Mouse (Mus musculus): Measurements from ENCODE around the gene Atp2b4. TPM values are rescaled to one million over a fixed set of nuclear protein-coding genes. Genes with fewer than 3 reads are reported as not detected.

Atp2b4 gene
- total and polyA plus RNA-seq, 3 experiments, result 18.8 to 21.1 TPM; not detected in 1

DNA sequence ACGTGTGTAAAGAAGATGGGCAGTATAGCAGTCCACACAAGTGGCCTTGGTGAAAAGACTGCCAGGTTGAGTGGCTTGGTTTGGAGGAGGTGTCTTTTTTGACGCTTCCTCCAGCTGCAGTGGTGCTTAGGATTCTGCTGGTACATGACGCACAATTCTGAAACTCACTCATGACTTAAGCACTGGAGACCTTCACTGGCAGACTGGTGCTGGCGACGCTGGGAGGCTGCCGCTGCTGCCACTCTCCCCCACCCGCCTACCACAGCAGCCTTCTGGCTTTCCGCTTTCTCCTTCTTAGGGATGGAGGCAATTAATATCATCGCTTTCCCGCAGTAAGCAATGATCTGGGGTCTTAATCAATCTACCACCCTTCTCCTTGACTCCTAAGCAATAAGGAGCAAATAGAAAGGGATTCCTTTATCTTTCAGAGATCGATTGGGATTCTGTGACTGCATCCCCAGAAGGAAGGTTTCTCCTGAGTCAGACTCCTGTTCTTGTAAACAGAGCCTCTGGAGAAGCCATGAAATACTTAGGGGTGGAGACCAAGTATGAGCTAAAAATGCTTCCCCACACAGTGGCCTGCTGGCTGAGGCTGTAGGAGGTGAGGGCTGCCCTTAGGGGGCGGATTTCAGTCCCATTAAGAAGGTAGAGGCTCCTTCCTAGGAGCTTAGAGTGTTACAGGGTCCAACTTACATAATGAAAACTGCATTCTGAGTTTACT is 88.4 kb downstream of the Atp2b4 start:
- Histone ChIP-seq H3K27me3 (ENCODE audit: control insufficient read depth in 1 of 2, insufficient read depth in 2 of 2, low read length in 2 of 2) (no peaks in the 10 kb centered on the region), H3K27ac (ENCODE audit: control insufficient read depth, low read depth, low read length) (no peak overlapping the region), H3K4me3 (ENCODE audit: control insufficient read depth in 1 of 2, insufficient read depth in 1 of 2, low read depth in 2 of 2, low read length in 2 of 2) (no peak overlapping the region), H3K79me2 (ENCODE audit: control insufficient read depth, insufficient read depth, low read length, poor library complexity) (no peaks in the 10 kb centered on the region), H3K36me3 (ENCODE audit: control insufficient read depth in 1 of 2, insufficient read depth in 2 of 2, low read length in 2 of 2) (peaks cover 2 to 7% of the 10 kb centered on the region in 2 experiments; a peak in 3 of 4 replicates), H3K9me3 (replicated peaks; ENCODE audit: insufficient read depth, low read length) (no peaks in the 10 kb centered on the region), H3K9ac (ENCODE audit: control insufficient read depth, low read depth, low read length, poor library complexity, severe bottlenecking) (no peak overlapping the region), H3K4me1 (ENCODE audit: control insufficient read depth in 1 of 2, insufficient read depth in 2 of 2, low read length in 2 of 2) (peaks cover 3 to 8% of the 10 kb centered on the region in 2 experiments)
- DNase-seq (ENCODE audit: low read depth, low spot score), result no peak
- TF ChIP-seq ZKSCAN1 (IDR thresholded peaks at IDR 0.05; ENCODE audit: low read depth, low read length) (no peak), MAFK (IDR thresholded peaks at IDR 0.05; ENCODE audit: borderline replicate concordance, low read depth, low read length) (no peak), ETS1 (IDR thresholded peaks at IDR 0.05; ENCODE audit: low read depth, low read length) (no peak), MYB (IDR thresholded peaks at IDR 0.05; ENCODE audit: low read depth, low read length) (no peak), MEF2A (IDR thresholded peaks at IDR 0.05; ENCODE audit: extremely low read depth, insufficient replicate concordance, low read depth, low read length, poor library complexity, severe bottlenecking) (no peak), E2F4 (IDR thresholded peaks at IDR 0.05; ENCODE audit: borderline replicate concordance, low read depth, low read length) (no peak), NRF1 (IDR thresholded peaks at IDR 0.05; ENCODE audit: insufficient read depth, low read depth, low read length, poor library complexity, severe bottlenecking) (no peak), JUND (IDR thresholded peaks at IDR 0.05; ENCODE audit: low read depth, low read length) (no peak), ZMIZ1 (IDR thresholded peaks at IDR 0.05; ENCODE audit: low read depth, low read length) (no peak), NELFE (IDR thresholded peaks at IDR 0.05; ENCODE audit: low read depth, low read length) (no peak), SMC3 (IDR thresholded peaks at IDR 0.05; ENCODE audit: low read depth, low read length) (no peak), TAL1 (IDR thresholded peaks at IDR 0.05; ENCODE audit: low read length) (no peak), POLR2A (IDR thresholded peaks at IDR 0.05; ENCODE audit: control insufficient read depth in 1 of 2, insufficient read depth in 1 of 2, low read depth in 1 of 2, low read length in 2 of 2, poor library complexity in 1 of 2) (no peak), POLR2AphosphoS2 (IDR thresholded peaks at IDR 0.05; ENCODE audit: low read length) (no peak), BHLHE40 (IDR thresholded peaks at IDR 0.05; ENCODE audit: borderline replicate concordance, low read depth, low read length) (no peak), TBP (IDR thresholded peaks at IDR 0.05; ENCODE audit: low read depth, low read length) (no peak), USF2 (IDR thresholded peaks at IDR 0.05; ENCODE audit: borderline replicate concordance in 1 of 2, insufficient read depth in 1 of 2, low read depth in 1 of 2, low read length in 2 of 2) (no peak), MYC (IDR thresholded peaks at IDR 0.05; ENCODE audit: low read depth, low read length) (no peak)

GRCm38 (mm10) chr1:133711376-133711775 is 89.5 kb downstream of the Atp2b4 start:
- TF ChIP-seq POLR2A (IDR thresholded peaks at IDR 0.05; ENCODE audit: control insufficient read depth in 1 of 2, insufficient read depth in 1 of 2, low read depth in 1 of 2, low read length in 2 of 2, poor library complexity in 1 of 2), result no peak
- TF ChIP-seq NRF1 (IDR thresholded peaks at IDR 0.05; ENCODE audit: insufficient read depth, low read depth, low read length, poor library complexity, severe bottlenecking), result no peak
- TF ChIP-seq MAX (IDR thresholded peaks at IDR 0.05; ENCODE audit: low read length), result no peak
- TF ChIP-seq MAFK (IDR thresholded peaks at IDR 0.05; ENCODE audit: borderline replicate concordance, low read depth, low read length), result no peak
- TF ChIP-seq JUND (IDR thresholded peaks at IDR 0.05; ENCODE audit: low read depth, low read length), result no peak
- TF ChIP-seq ZNF384 (IDR thresholded peaks at IDR 0.05; ENCODE audit: low read depth, low read length), result no peak
- no peak for TF ChIP-seq GABPA (IDR thresholded peaks at IDR 0.05; ENCODE audit: low read depth, low read length)
- TF ChIP-seq KAT2A (conservative IDR thresholded peaks at IDR 0.05; ENCODE audit: low read depth, low read length), result no peak
- no peak for TF ChIP-seq MYC (IDR thresholded peaks at IDR 0.05; ENCODE audit: low read depth, low read length)
- TF ChIP-seq GATA1 (IDR thresholded peaks at IDR 0.05; ENCODE audit: low read depth, low read length), result no peak
- Histone ChIP-seq H3K4me3 (ENCODE audit: control insufficient read depth in 1 of 2, insufficient read depth in 1 of 2, low read depth in 2 of 2, low read length in 2 of 2) (no peak overlapping the region), H3K9me3 (replicated peaks; ENCODE audit: insufficient read depth, low read length) (no peaks in the 10 kb centered on the region), H3K4me1 (ENCODE audit: control insufficient read depth in 1 of 2, insufficient read depth in 2 of 2, low read length in 2 of 2) (peaks cover 3 to 8% of the 10 kb centered on the region in 2 experiments), H3K27me3 (ENCODE audit: control insufficient read depth in 1 of 2, insufficient read depth in 2 of 2, low read length in 2 of 2) (no peaks in the 10 kb centered on the region), H3K9ac (ENCODE audit: control insufficient read depth, low read depth, low read length, poor library complexity, severe bottlenecking) (no peak overlapping the region), H3K36me3 (ENCODE audit: control insufficient read depth in 1 of 2, insufficient read depth in 2 of 2, low read length in 2 of 2) (peaks cover 2 to 7% of the 10 kb centered on the region in 2 experiments; a peak in 3 of 4 replicates), H3K27ac (ENCODE audit: control insufficient read depth, low read depth, low read length) (no peak overlapping the region), H3K79me2 (ENCODE audit: control insufficient read depth, insufficient read depth, low read length, poor library complexity) (no peaks in the 10 kb centered on the region)
- no peak for DNase-seq (ENCODE audit: low read depth, low spot score)

All from MEL (cell line).